Mouse (Mus musculus): ENCODE measurements around the gene 1810037I17Rik. TPM values are rescaled to one million over a fixed set of nuclear protein-coding genes. Genes with fewer than 3 reads are reported as not detected.

Gene 1810037I17Rik
- 113 and 122 TPM in 2 replicates for polyA plus RNA-seq (2015; fragmentation: Nextera tagmentation; extraction: Ambion mirVana)

DNA sequence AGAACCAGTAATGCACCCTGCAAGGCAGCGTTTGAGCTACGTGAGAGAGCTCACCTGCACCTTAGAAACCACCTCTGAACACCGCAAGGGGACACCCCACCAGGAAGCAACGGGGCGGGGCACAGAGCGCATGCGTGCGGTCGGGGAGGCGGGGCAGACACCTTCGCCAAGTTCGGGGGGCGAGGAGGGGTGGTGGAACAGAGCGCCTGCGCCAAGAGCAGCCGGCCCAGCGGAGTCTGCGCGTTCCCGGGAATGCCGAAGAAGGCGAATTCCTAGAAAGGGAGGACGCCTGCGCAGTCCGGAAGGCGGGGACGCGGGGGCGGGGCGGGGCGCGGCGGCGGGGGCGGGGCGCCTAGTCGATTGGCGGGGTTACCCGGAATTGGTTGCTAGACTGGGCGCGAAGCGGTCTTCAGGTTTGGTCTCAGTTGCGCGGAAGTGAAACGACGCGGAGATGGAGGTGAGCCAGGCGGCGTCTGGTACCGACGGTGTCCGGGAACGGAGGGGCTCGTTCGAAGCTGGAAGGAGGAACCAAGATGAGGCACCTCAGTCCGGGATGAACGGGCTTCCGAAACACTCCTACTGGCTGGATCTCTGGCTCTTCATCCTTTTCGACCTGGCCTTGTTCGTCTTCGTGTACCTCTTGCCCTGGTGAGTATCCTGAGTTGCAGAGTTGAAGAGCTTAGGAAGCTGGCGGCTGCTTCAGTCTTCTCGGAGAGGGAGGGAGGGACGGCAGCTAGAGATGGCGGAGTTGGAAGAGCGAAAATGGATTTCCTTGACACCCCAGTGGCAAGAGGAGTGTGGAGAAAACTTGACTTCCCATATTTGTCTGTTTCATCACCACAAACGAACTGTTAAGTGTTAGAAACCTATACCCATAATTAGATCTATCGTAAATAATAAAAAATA, at the start of gene 1810037I17Rik:
1810037I17Rik (plus strand) TSS at position 195 of the 906 bp plus-strand sequence.
- Histone ChIP-seq H3K27me3 (replicated peaks) (no peaks in the 10 kb centered on the region), H3K4me3 (peak within 1 kb of the TSS; percentile 67), H3K36me3 (peaks cover 11% of the 10 kb centered on the region), H3K4me2 (peak within 1 kb of the TSS; percentile 84), H3K9ac (peak within 1 kb of the TSS; percentile 83), H3K27ac (replicated peaks) (peak within 1 kb of the TSS; percentile 90), H3K4me1 (peaks cover 41% of the 10 kb centered on the region), H3K9me3 (no peaks in the 10 kb centered on the region)
- ATAC-seq (ENCODE audit: extremely low read depth, insufficient number of reproducible peaks, low FRiP score, low TSS enrichment): peak; percentile 96
- WGBS: under 1% methylated on average over 68 of the region's 68 CpGs

DNA sequence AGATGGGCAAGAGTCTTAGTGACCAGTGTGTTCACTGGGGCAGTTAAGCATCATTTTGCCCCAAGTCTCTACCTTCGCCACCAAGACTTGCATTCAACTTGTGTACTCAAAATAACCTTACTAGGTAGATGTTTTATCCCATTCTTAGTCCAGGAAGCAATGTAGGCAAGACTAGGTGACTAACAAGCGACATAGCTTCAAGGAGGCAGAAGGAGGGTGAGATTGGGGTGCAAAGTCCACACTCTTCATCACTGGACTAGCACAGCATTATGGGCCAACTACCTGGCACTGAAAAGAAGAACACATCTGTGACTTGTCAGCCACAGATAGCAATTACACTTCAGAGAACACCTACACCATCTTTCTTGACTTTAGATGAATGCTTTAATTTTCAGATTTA, 47.1 kb upstream of the 1810037I17Rik start:
- Histone ChIP-seq H3K27me3 (replicated peaks) (no peaks in the 10 kb centered on the region), H3K9ac (no peak overlapping the region), H3K4me2 (no peak overlapping the region), H3K4me1 (no peaks in the 10 kb centered on the region), H3K9me3 (no peaks in the 10 kb centered on the region), H3K4me3 (no peak overlapping the region), H3K27ac (replicated peaks) (no peak overlapping the region), H3K36me3 (no peaks in the 10 kb centered on the region)
- ATAC-seq (ENCODE audit: extremely low read depth, insufficient number of reproducible peaks, low FRiP score, low TSS enrichment): no peak
- WGBS: 68% methylated on average over 2 of the region's 2 CpGs

DNA sequence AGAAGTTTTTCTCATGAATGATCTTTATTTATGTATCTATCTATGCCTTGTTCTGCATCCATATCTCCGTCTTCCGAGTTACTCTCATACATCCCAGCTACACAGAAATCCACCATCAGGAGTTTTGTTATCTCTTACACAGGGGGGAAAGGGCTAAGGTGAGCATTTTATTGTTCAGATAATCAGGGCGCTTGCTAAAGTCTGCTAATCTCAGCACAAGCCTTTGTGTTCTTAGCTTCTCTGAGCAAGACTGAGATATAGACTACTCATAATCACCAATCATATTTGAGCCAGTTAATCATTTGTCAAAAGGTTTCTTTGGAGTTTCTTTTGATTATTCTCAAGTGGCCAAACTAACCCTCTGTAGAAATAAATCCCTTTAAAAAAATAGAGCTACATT, 46.5 kb upstream of the 1810037I17Rik start:
- WGBS: 67% methylated on average over 3 of the region's 3 CpGs
- H3K4me3 ChIP-seq: no peak overlapping the region
- H3K9me3 ChIP-seq: no peaks in the 10 kb centered on the region
- H3K27ac ChIP-seq (replicated peaks): no peak overlapping the region
- no peak overlapping the region for H3K4me2 ChIP-seq
- H3K4me1 ChIP-seq: no peaks in the 10 kb centered on the region
- H3K27me3 ChIP-seq (replicated peaks): no peaks in the 10 kb centered on the region
- no peaks in the 10 kb centered on the region for H3K36me3 ChIP-seq
- no peak for ATAC-seq (ENCODE audit: extremely low read depth, insufficient number of reproducible peaks, low FRiP score, low TSS enrichment)
- H3K9ac ChIP-seq: no peak overlapping the region

DNA sequence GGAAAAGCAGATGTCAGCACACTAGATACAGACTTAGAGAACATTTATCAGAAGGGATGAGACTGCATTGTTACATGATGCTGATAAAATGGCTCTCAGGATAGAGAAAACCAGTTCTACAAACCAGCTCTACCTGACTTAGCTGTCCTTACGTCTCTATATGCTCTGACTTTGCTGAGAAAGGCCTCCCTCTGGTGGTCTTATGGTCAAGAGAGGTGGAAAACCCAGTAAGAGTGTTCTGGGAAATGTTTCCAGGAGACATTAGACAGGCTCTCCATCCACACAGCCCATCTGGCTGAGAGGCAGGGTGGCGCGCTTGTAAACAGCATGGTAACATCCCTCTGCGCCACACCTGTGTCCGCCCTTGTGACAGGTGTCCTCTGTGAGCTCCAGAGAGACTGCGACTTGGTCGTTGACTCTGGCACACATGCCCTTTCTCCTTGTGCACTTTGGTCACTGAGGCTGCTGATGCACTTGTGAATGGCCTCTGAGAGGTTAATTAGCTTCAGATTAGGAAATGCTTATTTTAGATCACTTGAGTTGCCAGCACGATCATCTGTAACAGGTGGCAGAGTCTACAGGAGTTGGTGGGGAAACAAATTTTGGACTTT, 45.2 kb upstream of the 1810037I17Rik start:
- no peak for ATAC-seq (ENCODE audit: extremely low read depth, insufficient number of reproducible peaks, low FRiP score, low TSS enrichment)
- Histone ChIP-seq H3K4me2 (no peak overlapping the region), H3K4me1 (no peaks in the 10 kb centered on the region), H3K9ac (no peak overlapping the region), H3K27me3 (replicated peaks) (no peaks in the 10 kb centered on the region), H3K9me3 (no peaks in the 10 kb centered on the region), H3K4me3 (no peak overlapping the region), H3K36me3 (no peaks in the 10 kb centered on the region), H3K27ac (replicated peaks) (no peak overlapping the region)
- 69% methylated on average over 8 of the region's 8 CpGs for WGBS

DNA sequence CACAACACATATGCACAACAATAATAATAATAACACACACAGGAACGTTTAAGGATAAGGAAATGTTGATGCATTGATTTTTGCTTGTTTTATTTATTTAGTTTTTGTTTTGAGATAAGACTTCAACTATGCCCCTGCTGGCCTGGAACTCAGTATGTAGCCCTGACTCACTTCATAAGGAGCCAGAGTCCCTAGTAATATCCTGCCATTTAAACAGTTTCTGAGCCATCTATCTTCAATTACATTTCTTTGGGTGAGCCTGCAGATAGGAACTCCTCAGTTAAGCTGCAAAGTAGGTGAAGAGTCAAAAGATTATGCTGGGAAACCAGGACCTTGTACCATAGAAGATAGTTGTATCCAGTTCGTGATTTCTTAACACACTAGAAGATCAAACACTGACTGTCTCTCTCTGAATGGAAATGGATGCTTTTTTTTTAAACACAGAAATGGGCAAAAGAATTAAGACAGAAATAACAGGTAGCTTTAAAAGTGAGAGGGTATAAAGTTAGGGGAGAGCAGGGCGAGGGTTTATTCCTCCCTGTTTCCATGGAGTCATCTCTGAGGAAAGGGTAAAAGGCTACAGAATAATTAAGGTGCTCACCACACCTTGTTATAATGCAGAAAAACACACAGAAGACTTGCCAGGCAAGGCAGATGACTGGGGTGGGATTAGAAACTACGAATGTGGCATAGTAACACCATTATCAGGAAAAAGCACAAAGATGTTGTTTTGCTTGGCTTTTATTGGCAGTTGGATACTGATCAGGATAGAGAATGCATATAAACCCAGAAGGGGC, 36.3 kb upstream of the 1810037I17Rik start:
- Histone ChIP-seq H3K4me2 (no peak overlapping the region), H3K36me3 (no peaks in the 10 kb centered on the region), H3K9me3 (no peaks in the 10 kb centered on the region), H3K27me3 (replicated peaks) (no peaks in the 10 kb centered on the region), H3K27ac (replicated peaks) (peak overlapping the region; percentile 50; the same call in 1 of the 2 replicates), H3K4me1 (no peaks in the 10 kb centered on the region), H3K4me3 (no peak overlapping the region), H3K9ac (no peak overlapping the region)
- ATAC-seq (ENCODE audit: extremely low read depth, insufficient number of reproducible peaks, low FRiP score, low TSS enrichment): no peak
- WGBS: 62% methylated on average over 4 of the region's 4 CpGs

DNA sequence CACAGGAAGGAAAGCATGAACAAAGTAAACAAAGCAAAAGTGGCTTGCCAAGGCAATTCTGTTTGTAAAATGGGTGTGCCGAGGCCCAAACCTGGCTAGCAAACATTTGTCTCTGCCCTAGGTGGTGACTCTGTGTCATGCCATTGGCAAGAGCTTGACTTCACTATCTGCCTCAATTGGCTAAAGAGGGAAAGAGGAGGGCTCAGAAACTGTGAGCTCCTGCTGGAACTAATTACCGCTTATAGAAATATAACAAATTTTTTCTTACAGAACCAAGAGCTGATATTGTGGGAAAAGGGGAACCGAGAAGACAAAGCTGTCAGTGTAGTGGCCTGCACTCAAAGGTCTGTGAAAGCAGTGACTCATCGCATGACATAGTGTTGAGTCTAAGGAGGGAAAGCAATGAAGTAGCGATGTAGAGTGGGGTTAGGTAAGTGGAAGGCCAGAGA, 35.6 kb upstream of the 1810037I17Rik start:
- WGBS: 57% methylated on average over 5 of the region's 5 CpGs

DNA sequence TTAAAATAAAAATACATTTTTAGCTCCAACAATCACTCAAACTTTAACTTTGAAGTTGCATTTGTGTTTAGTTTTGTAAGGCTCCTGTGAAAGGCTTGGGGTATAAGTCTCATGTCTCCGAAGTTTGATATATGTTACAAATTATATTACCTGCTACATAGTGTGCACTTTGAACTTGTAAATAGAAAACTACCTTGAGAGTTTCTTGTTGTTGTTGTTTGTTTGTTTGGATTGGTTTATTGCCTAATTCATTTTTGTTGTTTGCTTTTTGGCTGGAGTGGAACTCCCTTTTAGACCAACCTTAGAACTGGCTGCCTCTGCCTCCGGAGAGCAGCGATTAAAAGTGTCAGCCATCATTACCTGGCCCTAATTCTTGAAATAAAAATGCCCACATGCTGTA, 29.2 kb upstream of the 1810037I17Rik start, which contains the start of gene Fabp2:
Fabp2 (plus strand) TSS at position 301 of the 400 bp plus-strand sequence.
- Histone ChIP-seq H3K27me3 (replicated peaks) (no peaks in the 10 kb centered on the region), H3K9ac (no peak within 1 kb of the TSS), H3K4me1 (no peaks in the 10 kb centered on the region), H3K36me3 (no peaks in the 10 kb centered on the region), H3K4me3 (no peak within 1 kb of the TSS), H3K9me3 (no peaks in the 10 kb centered on the region), H3K4me2 (no peak within 1 kb of the TSS), H3K27ac (replicated peaks) (no peak within 1 kb of the TSS)
- WGBS: 89% methylated on average over 3 of the region's 3 CpGs
- ATAC-seq (ENCODE audit: extremely low read depth, insufficient number of reproducible peaks, low FRiP score, low TSS enrichment): no peak

More for the DNA sequence above, 35.6 kb upstream of the 1810037I17Rik start:
- Histone ChIP-seq H3K36me3 (no peaks in the 10 kb centered on the region), H3K9ac (no peak overlapping the region), H3K27me3 (replicated peaks) (no peaks in the 10 kb centered on the region), H3K4me2 (no peak overlapping the region), H3K9me3 (no peaks in the 10 kb centered on the region), H3K4me3 (no peak overlapping the region), H3K27ac (replicated peaks) (peak overlapping the region; percentile 50; the same call in 1 of the 2 replicates), H3K4me1 (no peaks in the 10 kb centered on the region)
- no peak for ATAC-seq (ENCODE audit: extremely low read depth, insufficient number of reproducible peaks, low FRiP score, low TSS enrichment)

DNA sequence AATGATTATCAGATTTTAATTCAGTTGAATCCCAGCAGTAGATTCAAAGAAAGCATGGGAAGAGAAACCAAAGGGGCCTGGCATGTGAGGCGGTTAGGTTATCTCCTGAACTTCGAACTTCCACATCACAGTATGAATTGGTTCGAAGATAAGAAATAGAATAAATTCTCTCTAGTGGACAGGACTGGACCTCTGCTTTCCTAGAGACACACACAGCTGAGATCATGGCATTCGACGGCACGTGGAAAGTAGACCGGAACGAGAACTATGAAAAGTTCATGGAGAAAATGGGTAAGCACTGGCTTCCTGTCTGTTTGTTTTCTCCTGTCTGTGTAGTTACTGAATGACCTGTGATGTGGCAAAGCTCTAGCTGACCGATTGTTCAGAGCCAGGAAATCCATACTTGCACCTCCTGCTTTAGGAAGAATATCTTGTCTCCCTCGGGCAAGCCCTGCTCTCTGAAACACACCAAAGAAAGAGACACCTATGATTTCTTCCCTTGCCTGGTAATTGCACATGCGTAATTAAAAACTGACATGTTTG, 28.7 kb upstream of the 1810037I17Rik start:
- no peaks in the 10 kb centered on the region for H3K9me3 ChIP-seq
- WGBS: 64% methylated on average over 11 of the region's 11 CpGs

DNA sequence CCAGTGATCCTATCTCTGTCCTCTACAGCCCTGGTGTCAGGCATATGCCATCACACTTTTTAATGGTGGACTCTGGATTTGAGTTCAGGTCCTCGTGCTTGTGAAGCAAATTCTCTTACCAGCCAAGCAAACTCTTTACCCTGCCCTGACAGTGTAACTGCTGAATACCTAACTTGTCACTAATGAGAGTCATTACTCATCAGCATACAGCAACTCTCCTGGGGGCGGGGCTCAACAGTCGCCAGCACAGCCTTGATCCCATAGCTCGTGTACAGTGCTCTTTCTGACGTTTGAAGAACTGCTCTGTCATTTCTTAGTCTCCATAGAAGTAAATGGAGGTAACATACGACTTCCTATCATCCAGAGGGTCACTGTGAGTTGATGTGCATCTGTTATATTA, 25.7 kb upstream of the 1810037I17Rik start:
- WGBS: 60% methylated on average over 6 of the region's 6 CpGs
- ATAC-seq (ENCODE audit: extremely low read depth, insufficient number of reproducible peaks, low FRiP score, low TSS enrichment): no peak
- H3K9me3 ChIP-seq: no peaks in the 10 kb centered on the region

More for the DNA sequence above, 28.7 kb upstream of the 1810037I17Rik start:
- no peaks in the 10 kb centered on the region for H3K4me1 ChIP-seq
- H3K36me3 ChIP-seq: no peaks in the 10 kb centered on the region
- H3K27me3 ChIP-seq (replicated peaks): no peaks in the 10 kb centered on the region
- no peak overlapping the region for H3K4me3 ChIP-seq
- H3K27ac ChIP-seq (replicated peaks): no peak overlapping the region
- no peak for ATAC-seq (ENCODE audit: extremely low read depth, insufficient number of reproducible peaks, low FRiP score, low TSS enrichment)
- H3K4me2 ChIP-seq: no peak overlapping the region
- H3K9ac ChIP-seq: no peak overlapping the region

DNA sequence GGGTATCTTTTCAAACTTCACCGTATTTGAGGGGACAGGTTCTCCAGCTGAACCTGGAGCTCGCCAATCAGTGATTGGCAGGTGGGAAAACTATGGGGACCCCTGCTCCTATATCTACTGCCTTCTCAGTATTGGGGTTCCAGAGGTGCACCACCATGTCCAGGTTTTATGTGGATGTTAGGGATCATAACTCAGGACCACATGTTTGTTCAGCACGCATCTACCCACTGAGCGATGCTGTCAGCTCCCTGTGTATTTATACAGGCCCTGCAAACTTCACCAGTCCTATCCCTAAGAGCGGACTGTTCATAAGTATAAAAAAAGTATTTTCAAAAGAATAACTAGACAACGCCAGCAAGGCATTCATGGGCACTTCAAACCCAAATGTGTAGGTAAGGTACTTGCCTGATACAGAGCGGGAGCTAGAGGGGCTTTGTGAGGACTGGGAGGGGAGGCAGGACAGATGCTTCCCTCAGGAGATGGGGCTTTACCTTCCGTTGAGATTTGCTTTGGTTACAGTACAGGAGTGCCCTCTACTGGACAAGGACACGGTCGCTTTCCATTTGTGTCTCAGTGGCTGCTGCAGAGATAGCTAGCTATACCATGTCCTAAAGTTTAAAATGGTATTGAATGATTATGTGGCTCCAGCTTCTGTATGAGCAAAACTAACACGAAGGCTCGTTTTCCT, 20.1 kb upstream of the 1810037I17Rik start:
- WGBS: 38% methylated on average over 12 of the region's 12 CpGs

More for the DNA sequence above, 25.7 kb upstream of the 1810037I17Rik start:
- H3K27ac ChIP-seq (replicated peaks): no peak overlapping the region
- no peaks in the 10 kb centered on the region for H3K4me1 ChIP-seq
- H3K36me3 ChIP-seq: no peaks in the 10 kb centered on the region
- no peak overlapping the region for H3K4me2 ChIP-seq
- no peak overlapping the region for H3K4me3 ChIP-seq
- H3K9ac ChIP-seq: no peak overlapping the region
- no peaks in the 10 kb centered on the region for H3K27me3 ChIP-seq (replicated peaks)

More for the DNA sequence above, 20.1 kb upstream of the 1810037I17Rik start:
- Histone ChIP-seq H3K27me3 (replicated peaks) (no peaks in the 10 kb centered on the region), H3K9ac (no peak overlapping the region), H3K4me3 (no peak overlapping the region), H3K4me2 (no peak overlapping the region), H3K4me1 (no peaks in the 10 kb centered on the region), H3K9me3 (no peaks in the 10 kb centered on the region), H3K36me3 (no peaks in the 10 kb centered on the region), H3K27ac (replicated peaks) (no peak overlapping the region)
- no peak for ATAC-seq (ENCODE audit: extremely low read depth, insufficient number of reproducible peaks, low FRiP score, low TSS enrichment)
